Mouse (Mus musculus) layer of hippocampus, postnatal 14 days (tissue): ENCODE data around the gene Ninj2. TPM values are rescaled to one million over a fixed set of nuclear protein-coding genes. Genes with fewer than 3 reads are reported as not detected.

Experiments used
- DNase-seq, 2 experiments: peaks; one replicate each; pipeline ENCODE4 v3.0.0; 2021 to 2022; ENCODE audit warnings: low spot score in 2 of 2, mixed read lengths in 1 of 2
- total RNA-seq, 2 experiments: library from RNA; stranded (reverse); gene quantifications; 2 replicates each; pipeline ENCODE4 v1.2.3; 2021

Ninj2 gene
- total RNA-seq, 2 experiments from 2014 or later = 0.69 to 0.81 TPM

- no peak for DNase-seq
Observed at GRCm38 (mm10) chr6:120249831-120250230, 156.7 kb downstream of the Ninj2 start.

Other genes with a start within 250 kb of the Ninj2 start
- 10 to 100 TPM; 95.1 to 97.3 TPM for gene Erc1, start 245.2 kb upstream of the Ninj2 start, total RNA-seq
- gene Rad52, start 190.7 kb upstream of the Ninj2 start, total RNA-seq = 10 to 100 TPM; 31.6 TPM
- gene Wnk1, start 54.7 kb upstream of the Ninj2 start, total RNA-seq = 100 to 1,000 TPM; 158 to 165 TPM
- gene D330020A13Rik, start 201.0 kb downstream of the Ninj2 start, total RNA-seq = not detected
- under 1 TPM; 0.81 to 0.88 TPM for gene B4galnt3, start 201.2 kb downstream of the Ninj2 start, total RNA-seq